Mouse (Mus musculus) intestine, embryonic 14.5 days (tissue): ENCODE data around the gene Srebf2. TPM values are rescaled to one million over a fixed set of nuclear protein-coding genes. Genes with fewer than 3 reads are reported as not detected.
"Not testable (repeated sequence)": the region's sequence is repeated elsewhere in the genome, so short reads cannot be mapped to it uniquely, and the experiment has no call there.

Experiments used
- ATAC-seq: fragments of 200-750 bp; cut with Nextera tagmentation; replicated peaks from 2 replicates; pipeline ENCODE4 v1.8.0; 2017; ENCODE audit warnings: low read depth, moderate number of reproducible peaks, moderate TSS enrichment, moderate library complexity; ENCODE audit not compliant: low FRiP score, low TSS enrichment
- DNase-seq: peaks from one replicate; pipeline ENCODE4 v3.0.0-alpha.2; 2018; ENCODE audit warnings: low spot score
- H3K27ac ChIP-seq: fragments of 300-500 bp; sonication (generic); 2 replicates; pipeline ENCODE4 v1.5.1; 2014; ENCODE audit warnings: low read depth, mild to moderate bottlenecking, control low read depth
- H3K27me3 ChIP-seq: fragments of 300-500 bp; sonication (generic); replicated peaks from 2 replicates; pipeline ENCODE4 v1.6.1; 2014; ENCODE audit warnings: low read length, control low read depth; ENCODE audit not compliant: control insufficient read depth, insufficient read depth
- H3K36me3 ChIP-seq: fragments of 300-500 bp; sonication (generic); 2 replicates; pipeline ENCODE4 v1.6.1; 2014; ENCODE audit warnings: low read length, control low read depth; ENCODE audit not compliant: control insufficient read depth, insufficient read depth
- H3K4me1 ChIP-seq: fragments of 300-500 bp; sonication (generic); replicated peaks from 2 replicates; pipeline ENCODE4 v1.6.1; 2014; ENCODE audit warnings: low read length, control low read depth, mixed read lengths; ENCODE audit not compliant: control insufficient read depth, insufficient read depth
- H3K4me2 ChIP-seq: fragments of 300-500 bp; sonication (generic); 2 replicates; pipeline ENCODE4 v1.6.1; 2014; ENCODE audit warnings: low read length
- H3K4me3 ChIP-seq: fragments of 300-500 bp; sonication (generic); 2 replicates; pipeline ENCODE4 v1.5.1; 2014; ENCODE audit warnings: low read depth, low read length, control low read depth, mixed read lengths
- H3K9ac ChIP-seq: fragments of 300-500 bp; sonication (generic); 2 replicates; pipeline ENCODE4 v1.6.1; 2014; ENCODE audit warnings: mild to moderate bottlenecking, low read length
- H3K9me3 ChIP-seq: fragments of 300-500 bp; sonication (generic); 2 replicates; pipeline ENCODE4 v1.6.1; 2016; ENCODE audit warnings: low read length, control low read depth; ENCODE audit not compliant: control insufficient read depth
- WGBS: fragments of 180-500 bp; shearing (Covaris S2); extraction: QIAGEN DNeasy Blood & Tissue Kit; methylation state at CpG from one replicate; pipeline ENCODE4 v1.1.7; 2014; 5-methylcytosine and 5-hydroxymethylcytosine counted together
- polyA plus RNA-seq: library from polyadenylated mRNA; unstranded; fragments of >200 nt; fragmentation: Nextera tagmentation; extraction: Ambion mirVana; gene quantifications from 2 replicates; pipeline ENCODE4 v1.2.1, GENCODE M21; 2014

Srebf2 gene
- polyA plus RNA-seq, 1 experiment from 2014 or later, result 144 TPM

- H3K4me1 ChIP-seq, result peaks cover 3% of the 10 kb centered on the region; the same call in 1 of the 2 replicates
- H3K9me3 ChIP-seq, result no peaks in the 10 kb centered on the region
- DNase-seq (no peak), ATAC-seq (no peak)
- no peak overlapping the region for H3K27ac ChIP-seq
- H3K27me3 ChIP-seq, result no peaks in the 10 kb centered on the region
- H3K4me3 ChIP-seq, result peak overlapping the region; percentile 84
- H3K9ac ChIP-seq, result no peak overlapping the region
- H3K4me2 ChIP-seq, result peak overlapping the region; percentile 87
- WGBS, result 63% methylated on average over 3 of the region's 3 CpGs
- 0 out of 2 replicates have a peak, but pooled peaks cover 4% of the 10 kb centered on the region for H3K36me3 ChIP-seq
Measured at GRCm38 (mm10) chr15:82243311-82243710, 96.3 kb downstream of the Srebf2 start.

- H3K4me1 ChIP-seq, result peaks cover 3% of the 10 kb centered on the region; the same call in 1 of the 2 replicates
- no peaks in the 10 kb centered on the region for H3K9me3 ChIP-seq
- peak overlapping the region; percentile 84 for H3K4me3 ChIP-seq
- peak overlapping the region; percentile 66 for H3K9ac ChIP-seq
- no peak for DNase-seq
- H3K27me3 ChIP-seq, result no peaks in the 10 kb centered on the region
- peak overlapping the region; percentile 87 for H3K4me2 ChIP-seq
- WGBS, result 6% methylated on average over 12 of the region's 12 CpGs
- peak overlapping the region; percentile 65; the same call in 1 of the 2 replicates for H3K27ac ChIP-seq
- no peak for ATAC-seq
- 0 out of 2 replicates have a peak, but pooled peaks cover 4% of the 10 kb centered on the region for H3K36me3 ChIP-seq
Measured at GRCm38 (mm10) chr15:82243742-82244114, 96.7 kb downstream of the Srebf2 start.

GRCm38 (mm10) chr15:82244115-82244804 lies 97.3 kb downstream of the Srebf2 start, which contains the start of gene Cenpm:
TSS of gene Cenpm (minus strand) at chr15:82244748.
- under 1% methylated on average over 62 of the region's 65 CpGs for WGBS
- Histone ChIP-seq H3K27ac (peak within 1 kb of the TSS; percentile 65), H3K4me3 (peak within 1 kb of the TSS; percentile 84)

GRCm38 (mm10) chr15:82244805-82245161 lies 97.8 kb downstream of the Srebf2 start:
- peak overlapping the region; percentile 87 for H3K4me2 ChIP-seq
- H3K27me3 ChIP-seq, ATAC-seq, H3K36me3 ChIP-seq, H3K27ac ChIP-seq, H3K4me1 ChIP-seq, H3K9me3 ChIP-seq, DNase-seq: not testable (repeated sequence)
- H3K4me3 ChIP-seq, result peak overlapping the region; percentile 84
- WGBS, result 26% methylated on average over 9 of the region's 9 CpGs
- H3K9ac ChIP-seq, result peak overlapping the region; percentile 66

More at GRCm38 (mm10) chr15:82244115-82244804, 97.3 kb downstream of the Srebf2 start, which contains the start of gene Cenpm:
- H3K9me3 ChIP-seq, result no peaks in the 10 kb centered on the region
- peaks cover 3% of the 10 kb centered on the region; the same call in 1 of the 2 replicates for H3K4me1 ChIP-seq
- H3K4me2 ChIP-seq, result peak within 1 kb of the TSS; percentile 87
- H3K27me3 ChIP-seq, result no peaks in the 10 kb centered on the region
- H3K9ac ChIP-seq, result peak within 1 kb of the TSS; percentile 66
- DNase-seq (peak; percentile 97), ATAC-seq (peak; percentile 97)
- no peaks in the 10 kb centered on the region for H3K36me3 ChIP-seq

- no peak overlapping the region for H3K27ac ChIP-seq
- H3K27me3 ChIP-seq, result no peaks in the 10 kb centered on the region
- WGBS, result 78% methylated on average over 3 of the region's 3 CpGs
- H3K9ac ChIP-seq, result no peak overlapping the region
- no peak for ATAC-seq
- no peak overlapping the region for H3K4me2 ChIP-seq
- no peak overlapping the region for H3K4me3 ChIP-seq
- no peak for DNase-seq
- no peaks in the 10 kb centered on the region for H3K36me3 ChIP-seq
- H3K9me3 ChIP-seq, result no peaks in the 10 kb centered on the region
- H3K4me1 ChIP-seq, result peaks cover 3% of the 10 kb centered on the region; the same call in 1 of the 2 replicates
Measured at GRCm38 (mm10) chr15:82247131-82247776, 100.3 kb downstream of the Srebf2 start.

GRCm38 (mm10) chr15:82251579-82251978 lies 104.6 kb downstream of the Srebf2 start:
- 91% methylated on average over 3 of the region's 3 CpGs for WGBS

GRCm38 (mm10) chr15:82252097-82252496 lies 105.1 kb downstream of the Srebf2 start, which contains the start of gene 1500009C09Rik:
TSS of gene 1500009C09Rik (plus strand) at chr15:82252397.
- Histone ChIP-seq H3K4me3 (no peak within 1 kb of the TSS), H3K4me2 (no peak within 1 kb of the TSS), H3K9me3 (no peaks in the 10 kb centered on the region), H3K36me3 (no peaks in the 10 kb centered on the region), H3K27ac (no peak within 1 kb of the TSS), H3K27me3 (no peaks in the 10 kb centered on the region), H3K9ac (no peak within 1 kb of the TSS), H3K4me1 (no peaks in the 10 kb centered on the region; the same call in 1 of the 2 replicates)
- 83% methylated on average over 6 of the region's 6 CpGs for WGBS
- ATAC-seq (no peak), DNase-seq (no peak)

More at GRCm38 (mm10) chr15:82251579-82251978, 104.6 kb downstream of the Srebf2 start:
- Histone ChIP-seq H3K9me3 (no peaks in the 10 kb centered on the region), H3K9ac (no peak overlapping the region), H3K4me1 (no peaks in the 10 kb centered on the region; the same call in 1 of the 2 replicates), H3K27me3 (no peaks in the 10 kb centered on the region), H3K27ac (no peak overlapping the region), H3K4me2 (no peak overlapping the region), H3K4me3 (no peak overlapping the region), H3K36me3 (no peaks in the 10 kb centered on the region)
- ATAC-seq (no peak), DNase-seq (no peak)
